Mouse (Mus musculus) midbrain, embryonic 16.5 days (tissue): Measurements from ENCODE around the gene Carnmt1. TPM values are rescaled to one million over a fixed set of nuclear protein-coding genes. Genes with fewer than 3 reads are reported as not detected.

Source experiments
- ATAC-seq: fragments of 200-750 bp; cut with Nextera tagmentation; 2 replicates; pipeline ENCODE4 v1.8.0; 2017; ENCODE audit warnings: moderate TSS enrichment
- H3K27ac ChIP-seq: fragments of 300-500 bp; sonication (generic); 2 replicates; pipeline ENCODE4 v1.5.1; 2014; ENCODE audit warnings: mild to moderate bottlenecking, low read length, mixed read lengths
- H3K27me3 ChIP-seq: fragments of 300-500 bp; sonication (generic); 2 replicates; pipeline ENCODE4 v1.6.1; 2014; ENCODE audit warnings: low read depth, low read length, mixed read lengths; ENCODE audit not compliant: control insufficient read depth, insufficient read depth
- H3K36me3 ChIP-seq: fragments of 300-500 bp; sonication (generic); 2 replicates; pipeline ENCODE4 v1.6.1; 2014; ENCODE audit warnings: mild to moderate bottlenecking, low read length, moderate library complexity, mixed read lengths; ENCODE audit not compliant: control insufficient read depth, insufficient read depth
- H3K4me1 ChIP-seq: fragments of 300-500 bp; sonication (generic); 2 replicates; pipeline ENCODE4 v1.6.1; 2014; ENCODE audit warnings: mild to moderate bottlenecking, low read length, mixed read lengths; ENCODE audit not compliant: control insufficient read depth, insufficient read depth
- H3K4me2 ChIP-seq: fragments of 300-500 bp; sonication (generic); 2 replicates; pipeline ENCODE4 v1.6.1; 2014; ENCODE audit warnings: mild to moderate bottlenecking, low read length, mixed read lengths
- H3K4me3 ChIP-seq: fragments of 300-500 bp; sonication (generic); 2 replicates; pipeline ENCODE4 v1.5.1; 2014; ENCODE audit warnings: low read depth, mild to moderate bottlenecking, low read length, moderate library complexity, mixed read lengths
- H3K9ac ChIP-seq: fragments of 300-500 bp; sonication (generic); 2 replicates; pipeline ENCODE4 v1.6.1; 2014; ENCODE audit warnings: low read depth, low read length, mixed read lengths
- H3K9me3 ChIP-seq: fragments of 300-500 bp; sonication (generic); replicated peaks from 2 replicates; pipeline ENCODE4 v1.6.1; 2014; ENCODE audit warnings: mild to moderate bottlenecking, low read length, mixed read lengths; ENCODE audit not compliant: control insufficient read depth, poor library complexity, severe bottlenecking
- WGBS: fragments of 180-500 bp; shearing (Covaris S2); extraction: QIAGEN DNeasy Blood & Tissue Kit; methylation state at CpG from one replicate; pipeline ENCODE4 v1.1.7; 2014; 5-methylcytosine and 5-hydroxymethylcytosine counted together
- polyA plus RNA-seq: library from polyadenylated mRNA; unstranded; fragments of >200 nt; fragmentation: Nextera tagmentation; extraction: Ambion mirVana; gene quantifications from 2 replicates; pipeline ENCODE4 v1.2.1, GENCODE M21; 2015

The Carnmt1 gene
- polyA plus RNA-seq, 1 experiment from 2014 or later, result 10.1 TPM

DNA sequence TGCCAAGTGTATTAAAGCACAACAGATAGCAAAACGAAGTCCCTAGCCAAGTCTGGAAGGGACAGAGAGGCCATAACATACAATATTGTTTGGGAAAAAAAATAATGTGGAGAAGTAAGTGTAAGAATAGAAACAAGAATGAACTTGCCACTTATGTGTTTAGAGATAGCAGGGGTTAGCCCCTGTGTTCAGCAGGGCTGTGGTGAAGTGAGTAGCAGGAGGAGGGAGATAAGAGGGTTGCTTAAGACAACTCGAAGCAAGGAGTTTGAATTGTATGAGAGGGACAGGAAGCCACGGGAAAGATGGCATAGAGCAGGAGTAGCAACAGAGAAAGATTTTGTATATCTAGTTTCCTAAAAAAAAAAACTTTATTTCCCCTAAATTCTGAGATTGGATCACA lies 21.6 kb downstream of the Carnmt1 start:
- Histone ChIP-seq H3K27me3 (no peaks in the 10 kb centered on the region), H3K4me2 (no peak overlapping the region), H3K27ac (no peak overlapping the region), H3K36me3 (peaks cover 4% of the 10 kb centered on the region; the same call in 1 of the 2 replicates), H3K4me3 (no peak overlapping the region), H3K9ac (no peak overlapping the region), H3K4me1 (no peaks in the 10 kb centered on the region), H3K9me3 (no peaks in the 10 kb centered on the region)
- no peak for ATAC-seq
- 90% methylated on average over 3 of the region's 3 CpGs for WGBS

DNA sequence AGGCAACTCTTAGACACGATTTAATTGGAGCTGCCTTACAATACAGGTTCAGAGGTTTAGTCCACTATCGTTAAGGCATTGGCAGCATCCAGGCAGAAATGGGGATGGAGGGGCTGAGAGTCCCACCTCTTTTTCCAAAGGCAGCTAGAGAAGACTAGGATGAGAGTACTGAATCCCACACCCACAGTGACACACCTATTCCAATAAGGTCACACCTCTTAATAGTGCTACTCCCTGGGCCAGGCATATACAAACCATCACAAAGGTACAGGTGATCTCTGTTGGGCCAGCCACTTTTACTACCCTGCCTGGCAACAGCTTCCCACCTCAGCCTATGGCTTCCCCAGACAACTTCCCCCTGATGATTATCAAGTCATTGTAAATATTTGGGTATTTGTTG lies 22.2 kb downstream of the Carnmt1 start:
- Histone ChIP-seq H3K27me3 (no peaks in the 10 kb centered on the region), H3K9ac (no peak overlapping the region), H3K36me3 (peaks cover 4% of the 10 kb centered on the region; the same call in 1 of the 2 replicates), H3K4me1 (no peaks in the 10 kb centered on the region), H3K4me2 (no peak overlapping the region), H3K27ac (no peak overlapping the region), H3K4me3 (no peak overlapping the region), H3K9me3 (no peaks in the 10 kb centered on the region)
- WGBS, result 88% methylated on average over 2 of the region's 2 CpGs
- ATAC-seq, result no peak

DNA sequence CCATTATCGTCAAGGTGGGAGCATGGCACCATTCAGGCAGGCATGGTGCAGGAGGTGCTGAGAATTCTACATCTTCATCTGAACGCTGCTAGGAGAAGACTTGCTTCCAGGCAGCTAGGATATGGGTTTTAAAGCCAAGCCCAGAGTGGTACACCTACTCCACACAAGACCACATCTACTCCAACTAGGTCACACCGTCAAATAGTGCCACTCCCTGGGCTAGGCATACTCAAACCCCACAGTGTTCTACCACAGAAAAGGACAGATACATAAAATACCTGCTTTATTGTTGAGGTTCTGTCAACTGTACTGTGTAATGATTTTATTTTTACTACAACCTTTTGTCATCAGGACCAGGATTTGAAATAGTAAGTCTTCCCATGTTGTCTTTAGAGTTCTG lies 24.6 kb downstream of the Carnmt1 start:
- no peaks in the 10 kb centered on the region for H3K9me3 ChIP-seq
- H3K27me3 ChIP-seq, result no peaks in the 10 kb centered on the region
- peaks cover 4% of the 10 kb centered on the region; the same call in 1 of the 2 replicates for H3K36me3 ChIP-seq
- WGBS, result 96% methylated on average over 3 of the region's 3 CpGs
- H3K4me3 ChIP-seq, result no peak overlapping the region
- ATAC-seq, result no peak
- no peaks in the 10 kb centered on the region for H3K4me1 ChIP-seq
- no peak overlapping the region for H3K9ac ChIP-seq
- no peak overlapping the region for H3K27ac ChIP-seq
- H3K4me2 ChIP-seq, result no peak overlapping the region

DNA sequence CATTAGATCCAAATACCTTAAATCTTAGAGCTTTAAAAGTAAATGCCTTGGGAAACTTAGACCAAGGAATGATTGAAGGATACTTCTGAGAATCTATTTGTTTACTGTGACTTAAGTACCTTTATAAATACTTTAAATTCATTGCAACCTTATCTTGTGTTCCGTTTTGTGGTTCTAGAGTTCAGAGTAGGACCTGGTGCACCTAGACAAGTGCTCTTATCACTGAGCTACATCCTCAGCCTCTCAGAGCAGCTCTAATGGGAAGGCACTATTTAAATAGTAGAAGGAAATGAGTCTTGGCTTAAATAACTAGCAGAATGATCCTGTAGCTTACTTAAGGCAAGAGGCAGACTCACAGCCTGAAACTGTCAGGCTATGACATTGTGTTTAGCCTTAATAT lies 25.0 kb downstream of the Carnmt1 start:
- Histone ChIP-seq H3K4me1 (no peaks in the 10 kb centered on the region), H3K36me3 (peaks cover 4% of the 10 kb centered on the region; the same call in 1 of the 2 replicates), H3K9ac (no peak overlapping the region), H3K27me3 (no peaks in the 10 kb centered on the region), H3K4me3 (no peak overlapping the region), H3K4me2 (no peak overlapping the region), H3K9me3 (no peaks in the 10 kb centered on the region), H3K27ac (no peak overlapping the region)
- ATAC-seq, result no peak
- WGBS, result 89% methylated on average over 1 of the region's 1 CpGs

DNA sequence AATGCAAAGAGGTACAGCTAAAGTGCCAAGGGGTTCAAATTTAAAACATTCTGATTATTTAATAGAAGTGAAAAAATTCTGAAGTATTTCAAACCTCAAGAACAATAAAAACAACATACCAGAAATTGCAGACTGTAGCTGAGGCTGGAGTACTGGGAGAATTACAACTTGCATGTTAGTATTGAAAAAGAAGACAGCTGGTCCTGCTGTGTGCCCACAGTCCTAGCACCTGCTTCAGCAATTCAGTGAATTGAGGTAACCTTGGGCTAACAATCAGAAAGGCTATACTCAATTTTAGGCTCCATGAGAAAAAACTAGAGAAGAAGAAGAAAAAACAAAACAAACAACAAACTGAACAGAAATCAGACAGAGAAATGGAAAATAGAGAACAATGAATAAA lies 37.5 kb downstream of the Carnmt1 start:
- H3K4me1 ChIP-seq, result peaks cover 5% of the 10 kb centered on the region; the same call in 1 of the 2 replicates
- no peaks in the 10 kb centered on the region for H3K9me3 ChIP-seq
- H3K4me2 ChIP-seq, result no peak overlapping the region
- no peak overlapping the region for H3K27ac ChIP-seq
- no peaks in the 10 kb centered on the region for H3K27me3 ChIP-seq
- ATAC-seq, result no peak
- H3K36me3 ChIP-seq, result no peaks in the 10 kb centered on the region
- H3K4me3 ChIP-seq, result no peak overlapping the region
- no peak overlapping the region for H3K9ac ChIP-seq

DNA sequence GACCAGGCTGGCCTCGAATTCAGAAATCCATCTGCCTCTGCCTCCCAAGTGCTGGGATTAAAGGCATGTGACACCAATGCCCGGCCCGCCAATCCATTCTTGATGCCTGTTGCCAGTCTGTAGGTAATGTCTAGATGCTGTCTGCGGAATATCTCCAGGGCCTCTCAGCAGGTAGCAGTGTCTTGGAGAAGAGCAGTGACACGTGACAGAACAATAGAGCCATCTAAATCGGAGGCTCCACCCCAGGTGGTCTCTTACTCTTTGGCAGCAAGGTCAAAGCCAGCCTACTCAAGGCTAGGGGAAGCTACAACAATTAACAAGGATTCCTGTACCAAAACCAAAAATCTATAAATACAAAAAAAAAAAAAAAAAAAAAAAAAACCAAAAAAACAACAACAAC lies 40.3 kb downstream of the Carnmt1 start:
- no peak overlapping the region for H3K4me2 ChIP-seq
- no peak overlapping the region for H3K27ac ChIP-seq
- ATAC-seq, result no peak
- no peak overlapping the region for H3K9ac ChIP-seq
- WGBS, result 53% methylated on average over 6 of the region's 6 CpGs
- H3K36me3 ChIP-seq, result no peaks in the 10 kb centered on the region
- H3K4me1 ChIP-seq, result peaks cover 23% of the 10 kb centered on the region
- no peaks in the 10 kb centered on the region for H3K9me3 ChIP-seq
- H3K4me3 ChIP-seq, result no peak overlapping the region
- no peaks in the 10 kb centered on the region for H3K27me3 ChIP-seq

DNA sequence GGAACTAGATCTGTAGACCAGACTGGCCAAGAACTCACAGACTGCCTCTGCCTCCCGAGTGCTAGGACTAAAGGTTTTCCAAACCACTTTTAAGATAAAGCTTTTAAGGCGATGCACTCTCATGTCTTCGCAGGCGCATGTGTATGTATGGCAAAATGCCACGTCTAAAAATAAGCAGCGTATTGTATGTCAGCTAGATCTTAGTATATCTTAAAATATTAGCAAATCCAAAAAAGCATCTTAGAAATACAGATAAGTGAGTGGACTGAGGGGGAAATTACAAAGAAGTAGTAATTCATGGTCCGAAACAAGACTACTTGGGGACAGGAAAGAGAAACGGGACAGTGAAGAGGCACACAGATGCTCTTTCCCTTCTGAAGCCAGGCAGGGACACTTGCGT lies 41.0 kb downstream of the Carnmt1 start:
- Histone ChIP-seq H3K4me3 (no peak overlapping the region), H3K9me3 (no peaks in the 10 kb centered on the region), H3K27me3 (no peaks in the 10 kb centered on the region), H3K36me3 (no peaks in the 10 kb centered on the region), H3K4me2 (no peak overlapping the region), H3K9ac (no peak overlapping the region), H3K4me1 (peaks cover 23% of the 10 kb centered on the region), H3K27ac (no peak overlapping the region)
- 93% methylated on average over 9 of the region's 9 CpGs for WGBS
- no peak for ATAC-seq

DNA sequence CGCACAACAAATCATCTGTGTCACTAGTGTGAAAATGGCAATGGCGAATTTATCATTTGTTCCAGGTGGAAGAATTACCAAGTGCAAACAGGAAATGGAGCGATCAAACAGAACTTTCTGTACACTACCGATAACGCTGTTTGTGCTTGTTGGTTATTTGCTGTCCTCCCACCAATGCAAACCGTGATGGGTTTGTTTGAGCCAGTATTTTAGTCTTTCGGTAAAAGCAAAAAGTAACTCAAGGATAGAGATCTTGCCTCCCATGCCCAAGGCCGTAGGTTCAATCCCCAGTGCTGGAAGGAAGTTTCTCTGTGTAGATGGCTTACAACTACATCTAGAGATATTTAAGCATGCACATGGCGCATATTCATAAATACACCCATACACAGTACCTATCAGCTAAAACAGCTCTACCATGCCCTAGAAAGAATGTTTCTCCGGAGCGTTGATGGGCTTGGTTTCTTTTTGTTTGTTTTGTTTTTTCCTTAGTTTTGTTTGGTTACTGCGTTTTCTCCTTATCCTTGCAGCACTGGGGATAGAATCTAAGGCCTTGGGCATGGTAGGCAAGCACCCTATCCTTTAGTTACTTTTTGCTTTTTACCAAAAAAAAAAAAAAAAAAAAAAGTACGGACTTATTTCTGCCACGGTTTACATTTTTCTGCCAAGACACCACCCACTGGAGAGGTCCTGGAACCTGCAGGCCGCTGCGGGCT lies 41.7 kb downstream of the Carnmt1 start:
- peak overlapping the region; percentile 92 for H3K9ac ChIP-seq
- ATAC-seq, result no peak
- H3K36me3 ChIP-seq, result no peaks in the 10 kb centered on the region
- 62% methylated on average over 16 of the region's 16 CpGs for WGBS
- no peaks in the 10 kb centered on the region for H3K27me3 ChIP-seq
- H3K4me3 ChIP-seq, result peak overlapping the region; percentile 84
- peak overlapping the region; percentile 94 for H3K27ac ChIP-seq
- peak overlapping the region; percentile 55 for H3K4me2 ChIP-seq
- peaks cover 23% of the 10 kb centered on the region for H3K4me1 ChIP-seq
- no peaks in the 10 kb centered on the region for H3K9me3 ChIP-seq

DNA sequence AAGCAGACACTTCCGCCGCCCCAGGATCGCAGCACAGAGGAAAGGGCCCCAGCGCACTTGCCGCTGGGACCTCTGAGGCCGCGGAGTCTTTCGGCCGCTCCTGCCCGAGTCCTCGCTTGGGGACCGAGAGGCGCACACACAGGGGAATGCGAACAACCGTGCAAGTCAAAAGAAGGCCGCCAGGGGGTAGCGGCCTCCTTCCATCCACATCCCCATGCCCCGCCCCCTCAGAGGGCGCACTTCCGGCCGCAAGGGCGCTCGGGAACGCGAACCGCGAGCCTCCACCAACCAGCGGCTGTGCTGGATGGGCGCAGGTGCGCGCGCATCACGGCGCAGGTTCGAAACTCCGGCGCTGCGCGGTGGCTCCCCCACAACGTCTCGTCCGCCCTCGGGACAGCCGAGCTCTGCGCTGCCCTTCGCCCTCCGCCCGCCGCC lies 42.3 kb downstream of the Carnmt1 start, which contains the start of gene D030056L22Rik:
Gene D030056L22Rik (plus strand): TSS at position 328 of the 435 bp plus-strand sequence.
- peak within 1 kb of the TSS; percentile 92 for H3K9ac ChIP-seq
- no peaks in the 10 kb centered on the region for H3K9me3 ChIP-seq
- H3K4me3 ChIP-seq, result peak within 1 kb of the TSS; percentile 84
- H3K4me2 ChIP-seq, result peak within 1 kb of the TSS; percentile 93
- ATAC-seq, result peak; percentile 99
- H3K36me3 ChIP-seq, result no peaks in the 10 kb centered on the region
- under 1% methylated on average over 49 of the region's 49 CpGs for WGBS
- peak within 1 kb of the TSS; percentile 94 for H3K27ac ChIP-seq
- peaks cover 23% of the 10 kb centered on the region for H3K4me1 ChIP-seq
- H3K27me3 ChIP-seq, result no peaks in the 10 kb centered on the region
